Mouse (Mus musculus): ENCODE data around the gene Rpl28.
A peak's percentile ranks its signal among the peaks of the same experiment; 100 is the strongest.

The Rpl28 gene

DNA sequence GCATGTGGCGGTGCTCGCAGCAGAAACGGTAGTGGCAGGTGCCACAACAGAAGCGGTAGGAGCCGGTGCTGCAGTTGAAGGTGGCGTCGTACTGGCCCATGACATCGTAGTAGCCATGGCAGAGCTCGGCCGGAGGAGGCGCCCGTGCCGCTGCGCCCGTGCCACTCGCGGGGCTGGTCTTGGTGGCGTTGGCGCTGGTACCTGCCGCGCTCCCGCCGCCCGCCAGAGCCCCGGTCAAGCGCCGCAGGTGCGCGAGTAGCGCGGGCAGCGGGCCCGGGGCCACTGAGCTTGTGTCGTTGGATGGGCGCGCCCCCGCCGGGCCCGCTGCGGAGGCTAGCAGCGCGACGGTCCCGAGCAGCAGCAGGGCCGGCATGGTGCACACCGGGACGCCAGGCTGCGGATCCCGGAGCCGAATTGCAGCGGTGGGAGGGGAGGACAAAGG lies 43.7 kb downstream of the Rpl28 start:
- DNase-seq: peak; percentile 84

DNA sequence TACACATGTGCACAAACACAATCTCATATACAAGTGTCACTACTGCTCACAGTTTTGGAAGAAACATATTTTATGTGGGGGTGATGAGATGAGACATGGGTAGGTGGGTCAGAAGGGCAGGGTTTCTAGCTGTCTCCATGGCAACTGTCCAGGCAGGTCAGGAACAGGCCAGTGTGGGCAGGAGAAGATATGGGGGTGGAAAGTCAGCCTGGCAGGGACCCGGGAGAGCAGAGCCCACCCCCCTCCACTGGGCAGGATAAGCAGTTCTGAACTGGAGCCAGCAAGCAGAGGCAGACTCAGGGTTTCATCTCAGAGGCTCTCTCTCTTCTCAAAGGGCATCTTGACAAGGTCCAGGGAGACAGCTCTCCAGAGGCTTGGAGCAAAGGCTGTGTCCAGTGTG lies 45.0 kb downstream of the Rpl28 start:
- DNase-seq: no peak

DNA sequence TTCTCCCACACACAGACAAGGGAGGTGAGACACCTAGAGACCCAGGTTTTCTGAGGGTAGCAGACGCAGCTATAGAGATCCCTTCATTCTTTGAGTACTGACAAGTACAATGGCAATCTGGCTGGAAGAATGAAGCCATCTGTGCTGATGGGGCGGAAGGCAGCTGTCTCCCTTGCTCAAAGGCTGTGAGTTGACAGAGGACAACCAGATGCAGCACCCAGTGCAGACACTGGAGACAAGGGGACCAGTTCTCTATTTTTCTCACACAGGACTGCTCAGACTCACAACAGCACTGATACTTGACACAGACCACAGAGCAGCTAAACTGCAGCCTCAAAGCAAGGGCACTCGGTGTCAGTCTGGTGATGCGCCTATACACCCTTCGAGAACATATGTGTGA lies 49.4 kb downstream of the Rpl28 start:
- DNase-seq: peak; percentile 38

DNA sequence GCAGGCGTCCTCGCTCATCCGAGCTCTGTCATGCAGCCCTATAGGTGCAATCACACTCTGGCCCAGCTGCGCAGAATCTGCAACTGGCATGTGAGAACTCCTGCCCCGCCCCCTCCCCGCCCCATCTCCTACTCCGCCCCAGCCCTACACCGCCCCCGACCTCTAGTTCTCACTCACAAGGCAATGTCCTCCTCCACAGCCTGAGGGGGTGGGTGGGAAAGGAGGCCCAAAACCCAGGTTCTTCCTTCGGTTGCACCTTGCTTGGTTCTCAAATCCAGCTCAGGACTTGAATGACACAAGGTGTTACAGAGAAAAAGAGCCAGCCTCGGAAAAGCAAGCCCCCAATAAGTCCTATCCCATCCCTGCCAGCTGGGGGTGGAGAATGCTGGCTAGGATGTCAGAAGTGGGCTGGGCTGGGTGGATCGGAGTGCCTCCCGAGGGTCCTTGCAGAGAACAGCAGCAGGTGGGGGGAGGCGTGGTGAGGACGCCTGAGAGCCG lies 50.0 kb downstream of the Rpl28 start:
- peak; percentile 63 for DNase-seq

DNA sequence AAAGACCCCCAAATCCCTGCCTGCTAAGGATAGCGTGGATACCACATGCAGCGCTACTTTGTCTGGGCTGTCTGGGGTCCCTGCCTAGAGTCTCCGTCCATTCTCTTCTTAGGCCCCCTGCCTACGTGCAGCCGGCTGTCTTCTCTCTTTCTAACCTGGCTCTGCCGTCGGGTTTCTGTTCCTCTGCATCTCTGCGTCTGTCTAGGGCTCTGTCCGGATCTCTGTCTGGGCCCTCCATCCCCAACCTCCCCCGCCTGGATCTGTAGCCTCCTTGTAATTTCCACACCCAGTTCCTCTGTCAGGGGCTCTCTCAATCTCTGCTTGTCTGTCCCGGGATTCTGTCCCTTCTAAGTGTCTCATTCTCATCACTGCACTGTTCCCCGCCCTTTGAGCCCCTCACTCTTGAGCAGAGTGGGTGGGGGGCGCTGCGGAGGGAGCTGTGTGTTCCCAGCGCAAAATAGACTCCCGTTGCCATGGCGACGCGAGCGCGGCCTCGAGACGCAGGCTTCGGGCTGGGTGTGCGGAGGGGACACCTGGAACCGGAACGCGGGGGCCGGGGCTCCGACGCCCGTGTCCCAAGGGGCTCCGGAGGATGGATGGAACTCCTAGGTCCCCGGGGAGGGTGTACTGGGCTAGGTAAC lies 51.0 kb downstream of the Rpl28 start:
- DNase-seq: peak; percentile 76

DNA sequence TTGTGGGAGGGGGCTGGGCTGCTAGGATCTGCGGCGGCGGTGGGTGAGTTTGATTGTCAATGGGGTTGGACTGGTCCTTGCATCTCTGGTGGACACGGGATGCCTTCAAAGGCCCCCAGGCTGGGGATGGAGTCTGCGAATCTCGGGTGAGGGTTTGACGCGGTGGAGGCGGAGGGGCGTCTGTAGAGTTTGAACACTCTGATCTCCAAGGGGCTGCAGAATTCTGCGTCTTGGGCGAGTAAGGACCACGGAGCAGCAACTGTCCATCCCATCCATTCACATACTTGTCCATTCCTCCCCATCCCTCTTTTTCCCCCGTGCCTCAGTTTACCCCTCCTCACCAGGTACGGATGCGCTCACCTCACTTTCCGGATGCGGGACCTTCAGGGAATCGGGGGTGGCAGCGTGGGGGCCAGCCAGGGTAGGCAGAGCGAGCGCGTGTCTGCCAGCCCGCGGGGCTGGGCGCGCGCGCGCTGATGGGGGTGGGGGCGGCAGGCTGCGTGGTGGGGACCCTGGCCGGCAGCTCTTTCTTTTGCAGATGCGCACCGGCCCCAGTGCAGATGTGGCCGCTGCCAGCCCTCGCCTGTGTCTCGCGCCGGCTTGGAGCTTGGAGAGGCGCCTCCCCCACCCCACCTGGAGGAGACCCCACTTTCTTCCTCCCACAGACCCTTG lies 51.7 kb downstream of the Rpl28 start, which contains the start of gene Shisa7:
TSS of gene Shisa7 (minus strand) at position 452 of the 672 bp plus-strand sequence.
- no peak for DNase-seq
